Mouse (Mus musculus) lung, embryonic 16.5 days (tissue): ENCODE data around the gene Tifa. TPM values are rescaled to one million over a fixed set of nuclear protein-coding genes. Genes with fewer than 3 reads are reported as not detected.

Experiments used
- ATAC-seq: fragments of 200-750 bp; cut with Nextera tagmentation; 2 replicates; pipeline ENCODE4 v1.8.0; 2017; ENCODE audit warnings: low read depth, mild to moderate bottlenecking, moderate library complexity
- H3K27ac ChIP-seq: fragments of 300-500 bp; sonication (generic); 2 replicates; pipeline ENCODE4 v1.5.1; 2014; ENCODE audit warnings: mild to moderate bottlenecking, control low read depth, low read length
- H3K27me3 ChIP-seq: fragments of 300-500 bp; sonication (generic); 2 replicates; pipeline ENCODE4 v1.6.1; 2014; ENCODE audit warnings: low read depth, low read length, mixed read lengths; ENCODE audit not compliant: control insufficient read depth, insufficient read depth
- H3K36me3 ChIP-seq: fragments of 300-500 bp; sonication (generic); 2 replicates; pipeline ENCODE4 v1.6.1; 2014; ENCODE audit warnings: low read length; ENCODE audit not compliant: control insufficient read depth, insufficient read depth
- H3K4me1 ChIP-seq: fragments of 300-500 bp; sonication (generic); replicated peaks from 2 replicates; pipeline ENCODE4 v1.6.1; 2014; ENCODE audit warnings: low read length, mixed read lengths; ENCODE audit not compliant: control insufficient read depth, insufficient read depth
- H3K4me2 ChIP-seq: fragments of 300-500 bp; sonication (generic); 2 replicates; pipeline ENCODE4 v1.6.1; 2014; ENCODE audit warnings: low read depth, low read length, control low read depth
- H3K4me3 ChIP-seq: fragments of 300-500 bp; sonication (generic); 2 replicates; pipeline ENCODE4 v1.5.1; 2014; ENCODE audit warnings: mild to moderate bottlenecking, low read length, control low read depth
- H3K9ac ChIP-seq: fragments of 300-500 bp; sonication (generic); 2 replicates; pipeline ENCODE4 v1.6.1; 2014; ENCODE audit warnings: low read length, control low read depth
- H3K9me3 ChIP-seq: fragments of 300-500 bp; sonication (generic); 2 replicates; pipeline ENCODE4 v1.6.1; 2016; ENCODE audit warnings: low read length; ENCODE audit not compliant: control insufficient read depth
- WGBS: fragments of 180-500 bp; shearing (Covaris S2); extraction: QIAGEN DNeasy Blood & Tissue Kit; methylation state at CpG from one replicate; pipeline ENCODE4 v1.1.7; 2014; 5-methylcytosine and 5-hydroxymethylcytosine counted together
- polyA plus RNA-seq: library from polyadenylated mRNA; unstranded; fragments of >200 nt; fragmentation: Nextera tagmentation; extraction: Ambion mirVana; gene quantifications from 2 replicates; pipeline ENCODE4 v1.2.1, GENCODE M21; 2015

The Tifa gene
- polyA plus RNA-seq, 1 experiment from 2014 or later, result 6.3 TPM

GRCm38 (mm10) chr3:127756458-127756857 is 33.1 kb upstream of the Tifa start:
- Histone ChIP-seq H3K27ac (no peak overlapping the region), H3K4me2 (no peak overlapping the region), H3K4me3 (no peak overlapping the region), H3K9me3 (no peaks in the 10 kb centered on the region), H3K27me3 (peaks cover 10% of the 10 kb centered on the region; the same call in 1 of the 2 replicates), H3K9ac (no peak overlapping the region), H3K4me1 (no peaks in the 10 kb centered on the region), H3K36me3 (no peaks in the 10 kb centered on the region)
- no peak for ATAC-seq
- WGBS, result 76% methylated on average over 6 of the region's 6 CpGs

DNA sequence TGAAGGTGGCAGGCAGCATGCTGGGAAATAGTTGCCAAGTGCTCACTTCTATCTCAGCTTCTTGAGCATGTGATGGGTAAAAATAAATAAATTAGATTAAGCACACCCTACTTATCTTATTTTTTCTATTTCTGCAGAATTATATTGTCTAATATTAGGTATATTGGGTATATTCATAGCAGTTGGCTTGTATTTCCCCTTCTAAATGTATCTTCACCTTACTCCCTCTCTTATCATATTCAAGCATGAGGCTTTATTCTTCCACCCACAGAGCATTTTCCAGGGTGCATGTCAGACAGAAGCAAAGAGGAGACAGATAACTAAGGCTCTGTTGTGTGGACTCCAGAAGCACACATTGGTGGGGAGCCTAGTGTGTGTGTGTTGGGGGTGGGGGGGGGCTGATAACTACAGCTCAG is 31.7 kb upstream of the Tifa start:
- Histone ChIP-seq H3K27me3 (peaks cover 10% of the 10 kb centered on the region), H3K36me3 (no peaks in the 10 kb centered on the region), H3K4me2 (no peak overlapping the region), H3K27ac (no peak overlapping the region), H3K9me3 (no peaks in the 10 kb centered on the region), H3K4me3 (no peak overlapping the region), H3K9ac (no peak overlapping the region), H3K4me1 (no peaks in the 10 kb centered on the region)
- no peak for ATAC-seq

DNA sequence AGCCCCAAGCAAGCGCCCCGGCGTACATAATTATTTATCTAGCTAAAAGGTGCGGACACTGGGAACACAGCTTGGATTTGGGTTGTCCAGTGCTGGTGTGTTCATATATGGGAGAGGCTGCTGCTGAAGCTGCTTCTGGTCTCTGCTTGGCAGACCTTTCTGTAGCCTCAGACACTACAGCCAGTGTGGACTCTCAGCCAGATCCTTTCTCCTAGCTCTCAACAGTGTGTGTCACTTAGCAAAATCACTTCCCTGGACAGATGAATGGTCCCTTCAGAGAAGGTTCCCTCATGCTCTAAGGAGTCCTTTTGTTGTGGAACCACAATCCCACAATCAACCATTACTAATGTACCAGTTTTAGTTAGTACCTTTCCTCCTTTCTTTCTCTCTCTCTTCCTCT is 30.8 kb upstream of the Tifa start:
- Histone ChIP-seq H3K27ac (no peak overlapping the region), H3K27me3 (peaks cover 10% of the 10 kb centered on the region)

DNA sequence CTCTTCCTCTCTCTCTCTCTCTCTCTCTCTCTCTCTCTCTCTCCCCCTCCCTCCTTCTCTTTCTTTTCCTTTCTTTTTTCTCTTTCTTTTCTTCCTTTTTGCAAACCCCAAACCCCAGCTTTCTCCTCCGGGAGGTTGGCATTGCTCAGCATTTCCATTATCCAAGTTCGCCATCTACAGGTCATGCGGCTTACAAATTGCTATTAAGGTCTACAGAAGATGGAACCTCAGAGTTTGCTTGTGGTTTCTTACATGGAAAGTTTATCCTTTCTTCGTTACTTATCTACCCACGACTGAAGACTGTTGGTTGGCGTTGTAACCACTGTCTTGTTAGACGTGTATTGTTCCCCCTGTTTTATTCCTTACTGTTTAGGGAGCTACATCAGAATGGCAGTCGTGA is 30.4 kb upstream of the Tifa start:
- Histone ChIP-seq H3K36me3 (no peaks in the 10 kb centered on the region), H3K9me3 (no peaks in the 10 kb centered on the region), H3K27me3 (peaks cover 10% of the 10 kb centered on the region), H3K4me3 (no peak overlapping the region), H3K4me1 (no peaks in the 10 kb centered on the region), H3K4me2 (no peak overlapping the region), H3K9ac (no peak overlapping the region), H3K27ac (no peak overlapping the region)
- ATAC-seq, result peak; percentile 52; the same call in 1 of the 2 replicates
- 17% methylated on average over 8 of the region's 8 CpGs for WGBS

More for the DNA sequence above, 30.8 kb upstream of the Tifa start:
- Histone ChIP-seq H3K9me3 (no peaks in the 10 kb centered on the region), H3K4me3 (no peak overlapping the region), H3K4me2 (no peak overlapping the region), H3K36me3 (no peaks in the 10 kb centered on the region), H3K9ac (no peak overlapping the region), H3K4me1 (no peaks in the 10 kb centered on the region)
- no peak for ATAC-seq
- 30% methylated on average over 4 of the region's 4 CpGs for WGBS

GRCm38 (mm10) chr3:127762403-127762802 is 27.2 kb upstream of the Tifa start:
- no peaks in the 10 kb centered on the region for H3K36me3 ChIP-seq
- WGBS, result 65% methylated on average over 8 of the region's 8 CpGs
- no peak overlapping the region for H3K9ac ChIP-seq
- H3K4me1 ChIP-seq, result no peaks in the 10 kb centered on the region
- no peaks in the 10 kb centered on the region for H3K9me3 ChIP-seq
- H3K4me3 ChIP-seq, result no peak overlapping the region
- H3K27ac ChIP-seq, result no peak overlapping the region
- ATAC-seq, result no peak
- H3K4me2 ChIP-seq, result no peak overlapping the region
- H3K27me3 ChIP-seq, result peaks cover 6% of the 10 kb centered on the region

DNA sequence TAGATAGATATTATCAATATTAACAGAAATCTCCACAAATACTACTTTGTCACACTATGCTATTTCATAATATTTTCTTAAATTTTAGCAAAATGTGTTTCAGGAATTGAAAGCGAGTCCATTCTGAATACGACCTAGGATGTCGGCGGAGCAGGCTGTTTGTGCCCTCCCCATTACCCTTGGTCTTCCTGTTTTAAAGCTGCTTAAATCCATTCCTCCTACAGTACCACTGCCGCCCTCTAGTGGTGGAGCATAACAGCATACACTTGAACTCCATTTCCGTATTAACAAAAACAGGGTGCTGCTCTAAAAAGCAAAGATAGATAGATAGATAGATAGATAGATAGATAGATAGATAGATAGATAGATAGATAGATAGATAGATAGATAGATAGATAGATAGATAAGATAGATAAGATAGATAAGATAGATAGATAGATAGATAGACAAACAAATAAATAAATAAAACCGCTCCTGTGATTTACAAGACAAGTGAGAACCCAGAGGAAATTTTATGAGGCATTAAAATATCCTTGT is 26.5 kb upstream of the Tifa start:
- no peaks in the 10 kb centered on the region for H3K4me1 ChIP-seq
- 19% methylated on average over 7 of the region's 7 CpGs for WGBS
- H3K36me3 ChIP-seq, result no peaks in the 10 kb centered on the region
- H3K4me2 ChIP-seq, result no peak overlapping the region
- no peaks in the 10 kb centered on the region for H3K9me3 ChIP-seq
- peak; percentile 65; the same call in 1 of the 2 replicates for ATAC-seq
- peaks cover 6% of the 10 kb centered on the region for H3K27me3 ChIP-seq
- H3K27ac ChIP-seq, result no peak overlapping the region
- H3K4me3 ChIP-seq, result no peak overlapping the region
- no peak overlapping the region for H3K9ac ChIP-seq

- 63% methylated on average over 5 of the region's 5 CpGs for WGBS
- no peak overlapping the region for H3K9ac ChIP-seq
- H3K4me3 ChIP-seq, result no peak overlapping the region
Measured at GRCm38 (mm10) chr3:127764541-127764940, 25.1 kb upstream of the Tifa start.

DNA sequence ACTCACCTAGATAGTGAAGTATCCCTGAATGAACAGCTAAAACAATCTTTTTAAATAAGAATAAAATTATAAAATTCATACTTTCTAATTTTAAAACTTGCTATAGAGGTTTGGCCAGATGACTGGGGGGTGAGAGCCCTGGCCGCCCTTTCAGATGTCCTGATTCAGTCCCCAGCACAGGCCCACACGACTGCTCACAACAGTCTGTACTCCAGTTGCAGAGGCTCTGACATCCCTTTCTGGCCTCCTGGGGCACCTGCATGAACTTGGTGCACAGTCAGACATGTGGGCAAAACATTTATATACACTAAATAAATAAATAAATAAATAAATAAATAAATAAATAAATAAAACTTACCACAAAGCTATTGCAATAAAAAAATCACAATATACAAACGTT is 23.6 kb upstream of the Tifa start:
- H3K9ac ChIP-seq, result no peak overlapping the region
- H3K36me3 ChIP-seq, result no peaks in the 10 kb centered on the region
- H3K4me2 ChIP-seq, result no peak overlapping the region
- no peaks in the 10 kb centered on the region; the same call in none of the 2 replicates for H3K27me3 ChIP-seq
- no peak overlapping the region for H3K27ac ChIP-seq
- 60% methylated on average over 3 of the region's 3 CpGs for WGBS
- no peak overlapping the region for H3K4me3 ChIP-seq
- H3K9me3 ChIP-seq, result no peaks in the 10 kb centered on the region
- no peak for ATAC-seq
- H3K4me1 ChIP-seq, result no peaks in the 10 kb centered on the region

More at GRCm38 (mm10) chr3:127764541-127764940, 25.1 kb upstream of the Tifa start:
- H3K4me1 ChIP-seq, result no peaks in the 10 kb centered on the region
- H3K9me3 ChIP-seq, result no peaks in the 10 kb centered on the region
- no peaks in the 10 kb centered on the region for H3K36me3 ChIP-seq
- H3K27me3 ChIP-seq, result peaks cover 3% of the 10 kb centered on the region
- H3K4me2 ChIP-seq, result no peak overlapping the region
- H3K27ac ChIP-seq, result no peak overlapping the region
- ATAC-seq, result no peak

DNA sequence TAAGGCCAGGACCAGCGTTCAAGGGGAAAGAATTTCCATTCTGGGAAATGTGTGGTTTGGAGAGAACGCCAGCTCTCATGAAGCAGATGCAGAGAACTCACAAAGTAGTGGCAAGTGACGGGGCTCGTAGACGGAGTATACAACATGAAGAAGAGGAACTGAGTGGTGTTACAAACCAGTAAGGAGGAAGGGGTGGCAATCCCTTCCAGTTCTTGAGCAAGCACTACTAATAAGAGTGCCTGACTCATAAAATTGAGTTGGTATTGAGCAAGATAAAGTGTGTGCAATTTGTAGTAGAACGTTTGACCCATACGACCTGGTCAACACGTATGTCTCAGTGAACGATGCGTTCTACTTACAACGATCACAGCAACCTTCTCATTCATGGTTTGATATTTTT is 20.5 kb upstream of the Tifa start:
- H3K9me3 ChIP-seq, result no peaks in the 10 kb centered on the region
- no peak overlapping the region for H3K4me2 ChIP-seq
- no peaks in the 10 kb centered on the region for H3K36me3 ChIP-seq
- H3K4me1 ChIP-seq, result no peaks in the 10 kb centered on the region
- no peak for ATAC-seq
- no peak overlapping the region for H3K27ac ChIP-seq
- no peak overlapping the region for H3K4me3 ChIP-seq
- WGBS, result 82% methylated on average over 11 of the region's 11 CpGs
- H3K27me3 ChIP-seq, result no peaks in the 10 kb centered on the region
- no peak overlapping the region for H3K9ac ChIP-seq
